Mouse (Mus musculus) adrenal gland, adult (tissue): ENCODE results near the gene Vgll3.

ENCODE experiments used
- DNase-seq, 2 experiments: peaks; one replicate each; pipeline ENCODE4 v3.0.0; 2022 to 2023; ENCODE audit warnings: low spot score in 1 of 2; ENCODE audit not compliant: inconsistent age in 2 of 2

Gene Vgll3

DNA sequence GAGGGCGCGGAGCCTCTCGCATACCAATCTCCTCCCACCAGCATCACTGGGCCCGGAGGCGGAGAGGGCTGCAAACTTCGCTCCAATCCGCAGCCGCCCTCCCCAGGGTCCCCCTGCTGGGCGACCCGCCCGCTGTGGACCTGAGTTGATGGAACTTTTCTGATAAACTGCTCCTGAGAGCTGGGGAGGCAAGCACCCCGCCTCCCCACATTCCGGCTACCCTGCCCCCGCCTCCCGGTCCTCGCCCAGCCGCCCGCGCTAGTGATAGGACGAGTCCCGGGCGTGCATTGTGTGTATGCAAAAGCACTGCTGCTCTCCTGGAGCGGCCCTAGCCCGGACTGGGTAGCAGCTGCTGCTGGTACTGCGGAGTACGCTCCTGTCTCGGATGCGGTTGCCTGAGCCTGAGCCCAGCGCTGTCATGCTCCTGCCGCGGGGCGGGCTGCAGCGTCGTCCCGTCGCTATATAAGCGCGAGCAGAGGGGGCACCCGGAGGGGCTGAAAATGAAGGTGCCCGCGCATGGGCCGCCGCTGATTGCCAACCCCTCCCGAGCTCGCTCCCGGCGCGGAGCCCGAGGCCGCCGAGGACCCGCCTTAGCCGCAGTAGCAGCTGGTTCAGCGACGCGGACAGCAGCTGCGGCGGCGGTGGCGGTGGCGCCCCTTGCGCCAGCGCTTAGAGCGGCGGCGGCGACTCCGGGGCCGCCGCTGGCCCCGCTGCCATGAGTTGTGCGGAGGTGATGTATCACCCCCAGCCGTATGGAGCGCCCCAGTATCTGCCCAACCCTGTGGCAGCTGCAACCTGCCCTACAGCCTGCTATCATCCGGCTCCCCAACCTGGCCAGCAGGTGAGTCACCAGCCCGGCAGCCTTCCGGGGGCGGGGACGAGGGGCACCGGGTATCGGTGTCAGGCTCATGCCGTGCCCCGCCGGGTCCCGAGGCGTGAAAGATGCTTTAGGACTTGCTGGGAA lies at the start of gene Vgll3:
Gene Vgll3, plus strand, starts transcription at position 340 of the 964 bp plus-strand sequence.
- peak; percentile 33 to 70 for DNase-seq

DNA sequence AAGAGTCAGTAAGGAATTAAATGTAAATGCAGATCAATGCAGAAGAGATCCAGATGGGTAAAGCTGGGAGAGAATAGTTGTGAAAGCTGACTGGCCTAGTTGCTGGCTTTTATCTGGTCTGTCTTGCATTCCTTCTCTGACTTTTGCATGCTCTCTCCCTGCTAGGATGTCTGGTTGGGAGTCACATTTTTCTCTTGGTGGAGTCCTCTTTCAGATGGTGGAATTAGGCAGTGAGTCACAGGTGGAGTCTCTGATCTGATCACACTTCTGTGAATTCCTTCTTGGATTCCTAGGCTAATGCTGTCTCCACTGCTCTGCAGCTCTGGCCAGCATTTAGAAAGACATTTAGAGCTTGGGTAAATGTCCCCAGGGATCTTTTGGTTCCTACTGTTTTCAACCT lies 49.1 kb upstream of the Vgll3 start:
- DNase-seq, result no peak

DNA sequence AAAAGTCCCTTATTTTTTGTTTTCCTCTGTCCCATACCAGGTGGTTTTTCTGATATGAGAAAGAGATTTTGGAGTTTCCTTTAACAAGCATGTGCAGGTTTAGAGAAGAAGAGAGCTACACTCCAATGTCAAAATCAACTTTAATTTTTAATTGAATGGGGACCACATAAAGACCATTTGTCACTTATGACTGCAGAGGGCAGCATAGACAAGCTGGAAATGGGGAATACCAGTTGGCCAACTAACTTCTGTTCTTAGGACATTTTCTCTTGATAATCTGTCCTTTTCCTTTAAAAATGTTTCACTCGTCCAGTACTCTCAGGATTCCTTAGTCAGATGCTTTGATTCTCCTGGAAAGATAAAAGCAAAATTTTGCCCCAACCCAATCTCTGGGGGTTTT lies 29.1 kb upstream of the Vgll3 start:
- DNase-seq, result peak in 1 of 2 experiments; percentile 20

DNA sequence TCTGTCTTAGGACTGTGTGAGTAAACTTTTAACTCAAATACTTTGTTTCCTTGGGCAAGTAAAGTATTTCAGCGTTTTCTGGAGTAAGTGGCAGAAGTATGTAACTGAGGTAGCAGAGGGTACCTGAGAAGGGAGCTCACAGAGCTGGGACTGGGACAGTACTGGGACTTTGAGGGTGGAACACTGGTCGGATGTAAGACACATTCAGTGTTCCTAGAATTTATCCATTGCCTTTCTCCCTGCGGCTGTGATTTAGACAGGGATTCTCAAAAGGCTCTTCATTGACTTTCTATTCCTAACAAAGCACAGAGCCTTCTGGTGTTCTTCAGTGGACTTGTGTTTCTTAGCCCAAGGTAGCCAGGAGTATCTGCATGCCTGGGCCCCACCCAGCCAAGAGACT lies 1.0 kb downstream of the Vgll3 start:
- DNase-seq, result no peak

DNA sequence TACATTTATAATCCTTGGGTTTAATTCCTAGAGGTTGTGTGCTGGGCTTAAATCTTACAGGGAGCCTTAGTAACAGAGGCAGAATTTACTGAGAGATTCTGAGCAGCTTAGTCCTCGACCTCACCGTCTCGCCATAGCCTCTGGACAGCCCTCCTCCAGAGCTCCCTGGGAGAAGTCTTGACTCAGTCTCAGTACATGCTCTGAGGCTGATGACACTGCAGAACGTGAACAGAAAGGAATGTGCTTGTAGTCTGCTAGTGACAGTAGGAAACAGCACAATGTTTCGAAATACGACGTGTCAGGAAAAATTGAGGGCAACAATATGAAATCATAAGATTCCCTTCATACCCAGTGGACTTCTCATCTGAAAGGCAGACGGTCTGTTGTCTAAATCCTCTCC lies 3.7 kb downstream of the Vgll3 start:
- DNase-seq, result no peak

DNA sequence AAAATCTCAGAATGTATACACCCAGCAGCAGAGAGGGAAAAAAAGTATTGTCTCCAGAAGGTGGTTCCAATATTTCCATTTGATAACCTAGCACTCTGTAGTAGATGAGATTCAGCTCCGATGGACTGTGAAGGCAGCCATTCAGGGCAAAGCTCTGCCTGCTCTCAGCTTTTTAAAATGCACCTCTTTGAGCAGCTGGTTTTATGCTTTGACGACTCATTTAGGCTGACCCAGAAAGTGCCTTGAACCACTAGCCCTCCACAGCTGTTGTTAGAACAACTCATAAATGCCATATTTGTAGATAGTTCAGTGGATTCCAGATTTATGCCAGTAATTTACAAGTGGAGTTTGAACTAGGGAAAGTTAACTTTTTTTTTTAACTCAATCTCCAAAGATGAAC lies 5.7 kb downstream of the Vgll3 start:
- DNase-seq, result no peak

DNA sequence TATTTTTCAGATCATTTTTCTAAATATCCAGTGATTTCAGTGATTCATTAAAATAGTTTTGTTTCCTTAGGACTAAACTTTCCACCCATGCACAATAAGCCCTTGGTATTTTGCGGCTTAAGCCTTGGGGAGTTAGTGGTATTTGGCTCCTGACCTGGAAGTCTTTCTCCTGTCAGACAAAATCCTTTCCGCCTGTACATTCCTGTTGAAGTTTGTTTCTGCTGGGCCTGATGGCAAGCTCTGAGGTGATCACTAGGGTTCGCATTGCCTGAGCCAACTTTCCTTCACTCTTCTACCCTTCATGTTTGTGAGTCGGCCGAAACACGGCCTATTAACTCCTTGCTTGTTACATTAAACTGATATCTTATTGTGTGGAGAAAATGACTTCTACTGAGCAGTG lies 8.7 kb downstream of the Vgll3 start:
- DNase-seq, result no peak

DNA sequence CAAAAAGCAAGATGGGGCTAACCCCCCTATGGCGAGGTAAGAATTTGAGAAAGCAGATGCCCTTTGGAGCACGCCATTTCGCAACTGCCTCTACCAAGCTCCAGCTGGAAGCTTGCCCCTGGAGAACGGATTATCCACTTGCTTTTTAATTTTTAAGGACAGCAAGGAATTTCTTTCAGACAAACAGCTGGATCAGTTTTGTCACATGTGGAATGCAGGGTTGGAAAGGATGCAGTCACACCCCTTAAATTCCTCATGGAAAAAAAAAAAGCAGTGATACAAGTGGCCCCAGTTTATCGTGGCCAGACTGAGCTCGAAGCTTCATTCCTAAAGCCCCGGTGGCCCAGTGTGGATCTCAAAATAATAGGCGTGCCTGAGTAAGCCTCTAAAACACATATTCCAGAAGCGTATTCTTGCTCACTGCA lies 13.1 kb downstream of the Vgll3 start:
- no peak for DNase-seq

DNA sequence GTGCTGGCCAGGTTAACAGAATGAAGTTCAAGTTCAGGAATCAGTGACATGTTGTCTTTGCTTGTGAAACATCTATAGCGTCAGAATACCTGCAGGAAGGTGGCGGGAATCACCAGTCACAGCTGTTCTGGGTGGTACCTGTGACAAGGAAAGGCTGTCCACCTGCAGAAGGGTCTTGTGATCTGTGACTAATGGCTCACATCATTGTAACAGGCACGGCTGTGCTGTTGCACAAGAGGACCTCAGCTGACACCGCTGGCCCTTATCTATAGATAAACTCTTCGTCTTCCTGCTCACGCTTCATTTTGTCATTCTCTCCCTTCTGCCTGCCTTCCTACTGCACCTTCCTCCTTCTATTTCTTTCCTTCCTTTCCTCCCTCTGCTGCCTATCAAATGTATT lies 14.0 kb downstream of the Vgll3 start:
- no peak for DNase-seq

DNA sequence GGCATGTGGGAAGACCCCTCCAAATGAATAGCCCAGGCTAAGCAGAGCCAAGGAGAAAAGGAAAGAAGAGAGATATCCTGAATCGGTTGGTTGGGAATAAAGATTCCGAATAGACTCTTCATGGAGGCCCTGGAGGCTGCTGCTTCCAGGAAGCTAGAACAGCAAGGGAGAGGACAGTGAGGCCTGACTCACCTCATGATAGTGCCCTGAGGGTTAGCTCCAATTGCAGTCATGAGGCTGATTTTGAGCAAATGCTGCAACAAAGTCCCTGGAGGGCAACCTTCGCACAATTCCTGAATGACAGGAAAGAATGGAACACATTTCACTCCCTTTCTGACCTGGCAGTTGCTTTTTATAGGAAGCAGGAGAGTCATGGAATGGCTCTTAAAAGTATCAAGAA lies 19.7 kb downstream of the Vgll3 start:
- DNase-seq, result no peak

DNA sequence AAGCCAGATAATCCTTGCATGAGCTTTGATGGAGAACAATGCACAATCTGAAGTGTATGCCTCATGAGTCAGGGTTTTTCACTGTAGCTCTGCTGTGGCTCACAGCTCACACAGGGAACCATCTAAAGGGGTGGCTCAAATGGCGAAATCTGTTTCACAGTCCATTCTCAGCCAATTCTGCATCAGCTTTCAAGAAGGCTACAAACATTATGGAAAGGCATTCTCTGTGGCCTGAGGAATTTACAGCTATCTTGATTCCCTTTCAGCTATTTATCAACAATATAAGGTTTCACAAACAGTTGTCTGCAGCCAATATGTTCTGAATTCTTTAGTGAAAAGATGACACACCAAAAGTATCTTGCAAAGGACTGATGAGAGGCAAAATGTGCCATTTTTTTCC lies 35.1 kb downstream of the Vgll3 start:
- no peak for DNase-seq

DNA sequence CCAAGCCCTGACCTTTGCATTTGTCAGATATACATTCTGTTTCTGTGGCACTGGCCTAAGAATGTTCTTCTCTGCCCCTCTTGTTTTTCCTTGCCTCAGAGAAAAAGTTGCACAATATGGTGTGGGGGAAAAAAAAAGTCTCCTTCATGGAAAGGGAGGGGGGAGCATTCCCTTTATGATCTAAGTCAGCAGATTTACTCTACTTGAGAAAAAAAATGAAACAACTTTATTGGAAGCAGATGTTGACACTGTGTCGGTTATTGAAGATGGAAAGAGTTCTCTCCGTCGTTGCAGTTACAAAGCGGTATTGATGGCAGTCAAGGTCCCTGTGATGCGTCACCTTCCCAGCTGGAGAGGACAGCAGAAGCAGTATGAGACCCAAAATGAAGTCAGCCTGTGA lies 49.4 kb downstream of the Vgll3 start:
- DNase-seq, result peak in 1 of 2 experiments; percentile 5

DNA sequence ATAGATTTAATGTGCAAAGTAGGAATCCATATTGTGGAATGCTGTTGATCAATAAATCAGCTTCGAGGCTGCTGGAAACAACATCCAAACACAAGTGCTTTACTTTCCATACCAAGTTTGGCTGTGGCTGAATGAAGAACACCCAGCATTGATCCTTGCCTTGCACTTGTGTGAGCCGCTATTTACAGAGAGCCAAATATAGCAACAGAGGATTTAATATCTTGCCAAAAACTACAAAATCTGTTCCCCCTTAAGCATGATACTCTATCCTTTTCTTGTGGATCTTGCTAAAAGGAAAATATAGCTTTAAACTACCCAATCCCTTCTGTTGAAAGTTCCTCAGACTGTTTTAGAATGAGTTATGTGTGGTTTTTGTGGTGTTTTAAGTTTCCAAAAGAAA lies 52.9 kb downstream of the Vgll3 start:
- no peak for DNase-seq

DNA sequence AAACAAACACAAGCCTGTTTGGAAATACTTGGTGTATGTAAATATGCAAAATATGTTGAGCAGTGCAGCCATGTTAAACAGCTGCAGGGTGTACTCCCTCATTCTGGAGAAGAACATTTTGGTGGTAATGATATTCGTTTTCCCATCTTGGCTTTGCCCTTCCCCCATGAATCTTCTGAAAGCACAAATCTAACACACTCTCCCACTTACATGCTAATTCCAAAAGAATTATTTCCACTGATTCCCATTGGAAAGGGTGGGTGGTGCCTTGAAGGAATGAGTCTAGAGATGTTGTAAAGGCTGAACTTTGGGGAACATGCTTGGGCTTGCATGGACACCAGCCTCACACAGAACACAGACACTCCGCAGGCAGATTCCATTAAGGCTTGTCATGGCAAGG lies 53.9 kb downstream of the Vgll3 start:
- DNase-seq, result no peak

DNA sequence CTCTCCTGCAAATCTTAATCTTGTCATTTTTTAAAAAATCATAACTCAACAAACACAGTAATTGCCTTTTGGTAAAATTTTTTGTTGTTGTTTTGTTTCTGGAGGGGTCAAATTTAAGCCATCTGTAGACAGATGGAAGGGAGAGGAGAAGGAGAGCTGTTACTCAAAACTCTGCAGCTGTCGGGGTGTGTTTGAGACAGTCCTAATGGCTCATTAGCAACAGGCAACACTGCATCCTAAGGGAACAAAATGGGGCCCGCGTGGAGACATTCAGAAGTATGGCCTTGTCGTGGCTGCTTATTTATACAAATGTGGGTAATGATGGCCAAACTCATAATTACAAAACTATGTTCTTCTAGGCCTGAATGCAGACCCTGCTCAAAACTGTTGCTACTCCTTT lies 73.9 kb downstream of the Vgll3 start:
- DNase-seq, result no peak
